Mouse (Mus musculus): ENCODE data around the gene Btnl9.
A peak's percentile ranks its signal among the peaks of the same experiment; 100 is the strongest.
"Not testable (repeated sequence)": the region's sequence is repeated elsewhere in the genome, so short reads cannot be mapped to it uniquely, and the experiment has no call there.

The Btnl9 gene

GRCm38 (mm10) chr11:49186955-49187488 lies at the start of gene Btnl9:
Gene Btnl9 (minus strand): TSS chr11:49187159.
- DNase-seq (ENCODE audit: low spot score) = no peak

- no peak for DNase-seq (ENCODE audit: low spot score)
Observed at GRCm38 (mm10) chr11:49235459-49236207, 48.7 kb upstream of the Btnl9 start.

GRCm38 (mm10) chr11:49232781-49233180 lies 45.8 kb upstream of the Btnl9 start:
- DNase-seq (ENCODE audit: low spot score) = no peak

GRCm38 (mm10) chr11:49224455-49224854 lies 37.5 kb upstream of the Btnl9 start:
- DNase-seq (ENCODE audit: low spot score) = no peak

- DNase-seq (ENCODE audit: low spot score) = no peak
Observed at GRCm38 (mm10) chr11:49219271-49219670, 32.3 kb upstream of the Btnl9 start.

- no peak for DNase-seq (ENCODE audit: low spot score)
Observed at GRCm38 (mm10) chr11:49213505-49213904, 26.5 kb upstream of the Btnl9 start.

GRCm38 (mm10) chr11:49212577-49212976 lies 25.6 kb upstream of the Btnl9 start:
- DNase-seq (ENCODE audit: low spot score) = no peak

- DNase-seq (ENCODE audit: low spot score) = no peak
Observed at GRCm38 (mm10) chr11:49207495-49207894, 20.5 kb upstream of the Btnl9 start.

- no peak for DNase-seq (ENCODE audit: low spot score)
Observed at GRCm38 (mm10) chr11:49205080-49205590, 18.2 kb upstream of the Btnl9 start.

- no peak for DNase-seq (ENCODE audit: low spot score)
Observed at GRCm38 (mm10) chr11:49203771-49204497, 17.0 kb upstream of the Btnl9 start.

GRCm38 (mm10) chr11:49203129-49203768 lies 16.3 kb upstream of the Btnl9 start, which contains the start of gene Zfp62:
Gene Zfp62 (plus strand): TSS chr11:49203292.
- peak; percentile 88 for DNase-seq (ENCODE audit: low spot score)

- DNase-seq (ENCODE audit: low spot score) = no peak
Observed at GRCm38 (mm10) chr11:49202523-49203061, 15.6 kb upstream of the Btnl9 start.

GRCm38 (mm10) chr11:49202071-49202470 lies 15.1 kb upstream of the Btnl9 start:
- no peak for DNase-seq (ENCODE audit: low spot score)

GRCm38 (mm10) chr11:49201142-49201541 lies 14.2 kb upstream of the Btnl9 start:
- no peak for DNase-seq (ENCODE audit: low spot score)

- DNase-seq (ENCODE audit: low spot score) = no peak
Observed at GRCm38 (mm10) chr11:49200666-49201065, 13.7 kb upstream of the Btnl9 start.

GRCm38 (mm10) chr11:49195819-49196322 lies 8.9 kb upstream of the Btnl9 start:
- DNase-seq (ENCODE audit: low spot score) = no peak

- DNase-seq (ENCODE audit: low spot score) = not testable (repeated sequence)
Observed at GRCm38 (mm10) chr11:49194771-49195170, 7.8 kb upstream of the Btnl9 start.

- no peak for DNase-seq (ENCODE audit: low spot score)
Observed at GRCm38 (mm10) chr11:49191083-49191482, 4.1 kb upstream of the Btnl9 start.

GRCm38 (mm10) chr11:49189737-49190136 lies 2.8 kb upstream of the Btnl9 start:
- peak; percentile 59 for DNase-seq (ENCODE audit: low spot score)

- DNase-seq (ENCODE audit: low spot score) = no peak
Observed at GRCm38 (mm10) chr11:49187701-49188100, 742 bp upstream of the Btnl9 start.

- no peak for DNase-seq (ENCODE audit: low spot score)
Observed at GRCm38 (mm10) chr11:49186452-49186851, 507 bp downstream of the Btnl9 start.

- no peak for DNase-seq (ENCODE audit: low spot score)
Observed at GRCm38 (mm10) chr11:49183172-49183571, 3.8 kb downstream of the Btnl9 start.
